Mouse (Mus musculus) liver, postnatal 0 days (tissue): Measurements from ENCODE around the gene Uhrf1. TPM values are rescaled to one million over a fixed set of nuclear protein-coding genes. Genes with fewer than 3 reads are reported as not detected.

Source experiments
- ATAC-seq: fragments of 200-750 bp; cut with Nextera tagmentation; 2 replicates; pipeline ENCODE4 v1.8.0; 2017; ENCODE audit warnings: mild to moderate bottlenecking, moderate library complexity
- DNase-seq: peaks from one replicate; pipeline ENCODE4 v3.0.0-alpha.2; 2016
- H3K27ac ChIP-seq: fragments of 300-500 bp; sonication (generic); 2 replicates; pipeline ENCODE4 v1.5.1; 2014; ENCODE audit warnings: antibody characterized with exemption, moderate library complexity, mild to moderate bottlenecking, low read depth
- H3K27me3 ChIP-seq: fragments of 300-500 bp; sonication (generic); 2 replicates; pipeline ENCODE4 v1.6.1; 2014; ENCODE audit warnings: low read length, control low read depth, mixed read lengths; ENCODE audit not compliant: insufficient read depth
- H3K36me3 ChIP-seq: fragments of 300-500 bp; sonication (generic); replicated peaks from 2 replicates; pipeline ENCODE4 v1.6.1; 2014; ENCODE audit warnings: mild to moderate bottlenecking, control low read depth, low read length, moderate library complexity, mixed read lengths; ENCODE audit not compliant: insufficient read depth
- H3K4me1 ChIP-seq: fragments of 300-500 bp; sonication (generic); 2 replicates; pipeline ENCODE4 v1.6.1; 2014; ENCODE audit warnings: antibody characterized with exemption, mild to moderate bottlenecking, control low read depth; ENCODE audit not compliant: insufficient read depth
- H3K4me2 ChIP-seq: fragments of 300-500 bp; sonication (generic); 2 replicates; pipeline ENCODE4 v1.6.1; 2014; ENCODE audit warnings: low read depth, mild to moderate bottlenecking, low read length, moderate library complexity, mixed read lengths
- H3K4me3 ChIP-seq: fragments of 300-500 bp; sonication (generic); 2 replicates; pipeline ENCODE4 v1.5.1; 2014; ENCODE audit warnings: low read depth, low read length
- H3K9ac ChIP-seq: fragments of 300-500 bp; sonication (generic); replicated peaks from 2 replicates; pipeline ENCODE4 v1.6.1; 2014; ENCODE audit warnings: mild to moderate bottlenecking, moderate library complexity
- H3K9me3 ChIP-seq: fragments of 300-500 bp; sonication (generic); 2 replicates; pipeline ENCODE4 v1.6.1; 2016; ENCODE audit warnings: mild to moderate bottlenecking, control low read depth, low read length, mixed read lengths
- CTCF ChIP-seq: sonication (generic); IDR thresholded peaks from 2 replicates; pipeline ENCODE4 v1.5.1; 2016; ENCODE audit warnings: antibody characterized with exemption, low read depth
- EP300 ChIP-seq: IDR thresholded peaks from 2 replicates; pipeline ENCODE4 v1.6.1; 2016; ENCODE audit warnings: antibody characterized with exemption, low read depth, mild to moderate bottlenecking
- WGBS: fragments of 180-500 bp; shearing (Covaris S2); extraction: QIAGEN DNeasy Blood & Tissue Kit; methylation state at CpG from one replicate; pipeline ENCODE4 v1.1.7; 2014; ENCODE audit not compliant: insufficient replicate concordance; 5-methylcytosine and 5-hydroxymethylcytosine counted together
- polyA plus RNA-seq: library from polyadenylated mRNA; unstranded; fragments of >200 nt; fragmentation: Nextera tagmentation; extraction: Ambion mirVana; gene quantifications from 2 replicates; pipeline ENCODE4 v1.2.1, GENCODE M21; 2015

Gene Uhrf1
- polyA plus RNA-seq, 1 experiment from 2014 or later = 43.5 TPM

- Histone ChIP-seq H3K9ac (no peak overlapping the region), H3K4me3 (no peak overlapping the region), H3K4me1 (peaks cover 8% of the 10 kb centered on the region), H3K27ac (no peak overlapping the region), H3K27me3 (no peaks in the 10 kb centered on the region), H3K9me3 (no peaks in the 10 kb centered on the region), H3K4me2 (no peak overlapping the region), H3K36me3 (no peaks in the 10 kb centered on the region)
- no peak for TF ChIP-seq CTCF
- no peak for TF ChIP-seq EP300
- no peak for ATAC-seq
- 85% methylated on average over 2 of the region's 2 CpGs for WGBS
- no peak for DNase-seq
Observed at GRCm38 (mm10) chr17:56345364-56345763, 42.2 kb downstream of the Uhrf1 start.

DNA sequence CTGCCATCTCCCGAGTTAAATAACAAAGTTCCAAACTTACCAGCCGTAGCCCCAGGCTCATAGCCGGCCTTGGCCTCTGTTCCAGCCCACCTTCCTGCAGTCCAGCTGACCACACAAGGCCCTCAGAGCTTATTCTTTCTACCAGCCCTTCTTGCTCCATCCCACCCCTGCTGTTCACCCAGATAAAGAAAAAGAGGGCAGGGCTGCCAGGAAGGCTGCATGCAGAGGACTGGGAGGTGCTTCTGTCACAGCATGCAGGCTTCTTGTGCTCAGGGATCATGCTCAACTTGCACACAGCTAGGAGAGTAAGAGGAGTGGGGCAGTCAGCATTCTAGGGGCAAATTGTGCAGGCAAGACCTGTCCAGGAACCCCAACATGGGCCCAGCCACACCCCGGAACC, 45.0 kb downstream of the Uhrf1 start:
- Histone ChIP-seq H3K27me3 (no peaks in the 10 kb centered on the region), H3K27ac (no peak overlapping the region), H3K4me1 (peaks cover 8% of the 10 kb centered on the region), H3K9me3 (no peaks in the 10 kb centered on the region), H3K9ac (no peak overlapping the region), H3K36me3 (no peaks in the 10 kb centered on the region), H3K4me2 (no peak overlapping the region), H3K4me3 (no peak overlapping the region)
- TF ChIP-seq EP300 (no peak), CTCF (no peak)
- DNase-seq (no peak), ATAC-seq (peak; percentile 58)
- 49% methylated on average over 4 of the region's 4 CpGs for WGBS

DNA sequence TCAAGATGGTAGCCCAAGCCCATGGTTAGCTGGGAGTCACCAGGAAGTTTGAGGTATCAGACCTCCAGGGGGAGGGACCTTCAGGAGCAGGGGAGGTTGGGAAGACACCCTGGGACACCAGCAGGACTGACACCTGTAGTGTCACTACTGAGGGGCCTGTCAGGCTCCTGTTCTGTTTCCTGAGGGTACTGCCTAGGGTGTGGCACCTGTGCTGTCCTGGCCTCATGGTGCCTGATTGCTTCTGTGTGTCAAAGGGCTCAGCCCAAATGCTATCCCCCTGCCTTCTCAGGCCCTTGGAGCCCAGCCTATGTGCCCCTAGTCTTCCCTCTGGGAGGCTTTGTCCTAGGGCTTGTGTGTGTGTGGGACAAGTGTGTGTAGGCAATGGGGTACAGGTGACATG, 45.5 kb downstream of the Uhrf1 start:
- Histone ChIP-seq H3K9me3 (no peaks in the 10 kb centered on the region), H3K4me1 (peaks cover 4% of the 10 kb centered on the region), H3K9ac (no peak overlapping the region), H3K27ac (no peak overlapping the region), H3K4me2 (no peak overlapping the region), H3K4me3 (no peak overlapping the region), H3K36me3 (0 out of 2 replicates have a peak, but pooled peaks cover 3% of the 10 kb centered on the region), H3K27me3 (no peaks in the 10 kb centered on the region)
- TF ChIP-seq CTCF (no peak), EP300 (no peak)
- ATAC-seq (peak; percentile 30; the same call in 1 of the 2 replicates), DNase-seq (no peak)

- ATAC-seq (peak; percentile 69), DNase-seq (peak; percentile 86)
- Histone ChIP-seq H3K27me3 (no peaks in the 10 kb centered on the region), H3K9me3 (no peaks in the 10 kb centered on the region), H3K27ac (no peak overlapping the region), H3K36me3 (peaks cover 7% of the 10 kb centered on the region), H3K9ac (no peak overlapping the region), H3K4me2 (no peak overlapping the region), H3K4me3 (no peak overlapping the region), H3K4me1 (peaks cover 4% of the 10 kb centered on the region)
- WGBS = 20% methylated on average over 2 of the region's 2 CpGs
- TF ChIP-seq EP300 = no peak
- TF ChIP-seq CTCF = peak; percentile 96
Observed at GRCm38 (mm10) chr17:56350694-56351093, 47.6 kb downstream of the Uhrf1 start.

- DNase-seq (peak; percentile 73), ATAC-seq (peak; percentile 54)
- no peak overlapping the region for H3K9ac ChIP-seq
- no peak overlapping the region for H3K4me2 ChIP-seq
- peak; percentile 96 for TF ChIP-seq CTCF
- no peak for TF ChIP-seq EP300
- no peaks in the 10 kb centered on the region for H3K27me3 ChIP-seq
- no peaks in the 10 kb centered on the region for H3K9me3 ChIP-seq
- no peaks in the 10 kb centered on the region for H3K4me1 ChIP-seq
- no peak overlapping the region for H3K4me3 ChIP-seq
- WGBS = 57% methylated on average over 9 of the region's 9 CpGs
- peaks cover 21% of the 10 kb centered on the region for H3K36me3 ChIP-seq
- no peak overlapping the region for H3K27ac ChIP-seq
Observed at GRCm38 (mm10) chr17:56356921-56357885, 54.1 kb downstream of the Uhrf1 start.

DNA sequence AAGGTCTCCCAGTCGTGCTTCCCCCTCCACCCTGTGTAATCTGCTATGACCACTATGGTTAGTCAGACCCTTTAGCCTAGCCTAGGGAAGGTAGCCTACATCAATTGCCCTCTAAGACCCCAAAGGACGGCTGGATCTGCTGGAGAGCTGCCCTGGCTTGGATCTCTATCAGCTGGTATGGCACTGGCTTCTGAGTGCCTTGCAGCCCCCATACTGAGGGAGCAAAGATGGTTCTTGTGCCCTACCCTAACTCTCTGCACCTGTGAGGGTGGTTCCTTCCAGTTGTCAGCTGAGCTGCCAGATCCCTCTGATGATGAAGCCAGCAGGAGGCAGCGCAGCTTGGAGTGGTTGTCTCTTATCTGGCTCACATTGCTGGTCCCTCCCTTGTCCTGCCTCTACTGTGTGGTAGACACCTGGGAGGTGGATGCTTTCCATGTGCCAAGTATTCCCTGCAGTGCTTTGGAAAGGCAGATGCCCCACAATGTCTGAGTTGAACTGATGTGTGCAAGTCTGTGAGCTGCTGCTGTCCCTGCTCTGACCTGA, 56.1 kb downstream of the Uhrf1 start:
- ATAC-seq (no peak), DNase-seq (no peak)
- H3K9me3 ChIP-seq = no peaks in the 10 kb centered on the region
- 58% methylated on average over 3 of the region's 3 CpGs for WGBS
- TF ChIP-seq CTCF = 0 out of 2 replicates have a peak, but pooled peaks have one; percentile 18
- no peak for TF ChIP-seq EP300
- H3K27ac ChIP-seq = no peak overlapping the region
- H3K4me3 ChIP-seq = no peak overlapping the region
- H3K9ac ChIP-seq = no peak overlapping the region
- H3K4me2 ChIP-seq = no peak overlapping the region
- H3K36me3 ChIP-seq = peaks cover 21% of the 10 kb centered on the region
- H3K4me1 ChIP-seq = no peaks in the 10 kb centered on the region
- H3K27me3 ChIP-seq = no peaks in the 10 kb centered on the region
